Mouse (Mus musculus) liver, embryonic 14.5 days (tissue): ENCODE results near the gene Wdr47.

Source experiments
- CTCF ChIP-seq: IDR thresholded peaks from 2 replicates; pipeline ENCODE4 v1.5.1; 2016; ENCODE audit warnings: antibody characterized with exemption, low read depth, control low read depth
- EP300 ChIP-seq: IDR thresholded peaks from 2 replicates; pipeline ENCODE4 v1.6.1; 2016; ENCODE audit warnings: antibody characterized with exemption, low read depth

DNA sequence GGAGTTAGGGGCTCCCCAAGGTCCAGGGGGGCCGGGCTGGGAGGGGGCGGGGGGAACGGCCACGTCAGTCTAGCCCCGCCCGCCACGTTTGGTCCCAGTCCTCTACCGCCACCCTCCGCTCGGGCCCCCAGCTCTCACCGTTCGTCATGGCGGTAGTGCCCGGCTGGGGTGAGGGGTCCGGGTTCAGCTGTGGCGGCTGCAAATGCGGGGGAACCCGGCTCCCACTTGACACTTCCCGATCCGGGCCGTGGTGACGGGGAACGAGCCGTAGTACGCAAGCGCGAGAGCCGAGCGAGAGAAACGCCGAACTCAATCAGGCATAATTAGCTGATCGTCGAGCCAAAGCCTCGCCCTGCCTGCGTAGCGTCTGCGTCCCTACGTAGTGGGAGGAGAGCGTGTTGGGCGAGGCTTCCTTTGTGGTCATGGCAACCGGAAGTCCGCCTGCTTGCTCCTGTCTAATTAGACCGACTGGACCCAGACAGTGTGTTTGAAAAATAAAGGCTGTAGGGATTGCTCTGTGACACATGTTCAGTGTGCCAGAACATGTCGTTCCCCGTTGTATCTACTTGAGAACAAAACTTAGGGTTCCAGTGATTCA lies 28.8 kb upstream of the Wdr47 start, which contains the start of gene Tmem167b:
- TF ChIP-seq CTCF (no peak; the same call in 1 of the 2 replicates), EP300 (no peak)
